Mouse (Mus musculus) thymus, adult 2 months (tissue): ENCODE measurements around the gene Ntm. TPM values are rescaled to one million over a fixed set of nuclear protein-coding genes. Genes with fewer than 3 reads are reported as not detected.

Source experiments
- DNase-seq: peaks from one replicate; pipeline ENCODE4 v3.0.0; 2021
- H3K27ac ChIP-seq: fragments of 200-500 bp; 2 replicates; pipeline ENCODE4 v1.5.1; 2012; ENCODE audit warnings: low read length, control low read depth; ENCODE audit not compliant: control insufficient read depth, insufficient read depth
- H3K27me3 ChIP-seq: fragments of 200-500 bp; 2 replicates; pipeline ENCODE4 v1.6.1; 2012; ENCODE audit warnings: mild to moderate bottlenecking, low read length, moderate library complexity, mixed read lengths; ENCODE audit not compliant: control insufficient read depth, insufficient read depth
- H3K36me3 ChIP-seq: fragments of 200-500 bp; 2 replicates; pipeline ENCODE4 v1.6.1; 2012; ENCODE audit warnings: mild to moderate bottlenecking, low read length, moderate library complexity; ENCODE audit not compliant: control insufficient read depth, insufficient read depth
- H3K4me1 ChIP-seq: fragments of 200-500 bp; replicated peaks from 2 replicates; pipeline ENCODE4 v1.6.1; 2012; ENCODE audit warnings: low read length; ENCODE audit not compliant: control insufficient read depth, insufficient read depth
- H3K4me3 ChIP-seq: fragments of 200-500 bp; 2 replicates; pipeline ENCODE4 v1.5.1; 2012; ENCODE audit warnings: mild to moderate bottlenecking, low read length, control low read depth, moderate library complexity; ENCODE audit not compliant: control insufficient read depth, insufficient read depth
- CTCF ChIP-seq: fragments of 200-500 bp; IDR thresholded peaks from 2 replicates; pipeline ENCODE4 v1.5.1; 2012; ENCODE audit warnings: mild to moderate bottlenecking, control low read depth, low read length, moderate library complexity, borderline replicate concordance; ENCODE audit not compliant: control insufficient read depth, poor library complexity, insufficient read depth; ENCODE audit errors: extremely low read depth
- POLR2A ChIP-seq: fragments of 200-500 bp; IDR thresholded peaks from 2 replicates; pipeline ENCODE4 v1.6.1; 2012; ENCODE audit warnings: mild to moderate bottlenecking, low read length, control low read depth, moderate library complexity; ENCODE audit not compliant: control insufficient read depth, poor library complexity, insufficient read depth; ENCODE audit errors: extremely low read depth
- WGBS: fragments of 180-500 bp; shearing (Covaris S2); methylation state at CpG from one replicate; pipeline ENCODE4 v1.1.7; 2018; 5-methylcytosine and 5-hydroxymethylcytosine counted together
- polyA plus RNA-seq: library from polyadenylated mRNA; depleted of rRNA; stranded (reverse); fragments of >200 nt; gene quantifications from 2 replicates; pipeline ENCODE4 v1.2.3, GENCODE M21; 2012

Gene Ntm
- polyA plus RNA-seq, 1 experiment, result 0.19 TPM

DNA sequence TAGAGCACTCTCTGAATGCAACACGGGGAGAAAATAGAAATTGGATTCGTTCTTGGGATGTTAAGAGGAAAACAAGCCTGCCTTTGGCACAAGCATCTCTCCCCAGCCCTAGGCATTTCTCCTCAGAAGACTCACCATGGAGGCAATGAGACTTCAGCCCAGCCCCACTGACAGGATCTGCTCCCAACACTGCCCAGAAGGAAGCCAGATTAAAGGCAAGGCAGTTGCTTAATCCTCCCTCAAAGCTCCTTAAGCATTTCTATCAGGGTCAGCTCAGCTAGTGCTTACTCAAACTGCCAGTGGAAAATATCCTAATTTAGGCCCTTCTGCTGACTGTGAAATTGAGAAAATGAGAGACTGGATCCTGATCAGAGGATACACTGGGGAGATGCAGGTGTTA is 443.8 kb downstream of the Ntm start:
- no peak overlapping the region for H3K27ac ChIP-seq
- WGBS, result 78% methylated on average over 2 of the region's 2 CpGs

DNA sequence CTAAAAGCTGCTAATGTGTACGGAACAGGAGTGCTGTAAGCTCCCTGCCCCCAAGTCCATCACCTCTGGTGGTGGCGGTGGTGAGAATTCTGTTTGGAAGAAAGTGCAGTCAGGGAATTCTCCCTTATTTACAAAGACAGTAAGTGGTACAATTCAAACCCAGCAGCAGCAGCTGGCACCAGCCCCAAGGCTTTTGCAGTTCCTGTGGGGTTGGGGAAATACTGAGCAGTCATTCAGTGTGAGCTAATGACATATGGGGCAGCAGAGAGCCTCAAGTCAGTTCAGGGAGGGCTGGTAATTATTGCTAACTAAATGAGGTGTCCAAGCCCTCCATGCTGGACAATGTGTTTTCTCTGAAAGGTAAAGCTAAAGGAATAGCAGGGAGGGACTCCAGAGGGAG is 446.3 kb downstream of the Ntm start:
- H3K27ac ChIP-seq, result no peak overlapping the region
- TF ChIP-seq CTCF (no peak), POLR2A (no peak)
- H3K27me3 ChIP-seq, result no peaks in the 10 kb centered on the region
- WGBS, result 91% methylated on average over 2 of the region's 2 CpGs
- no peaks in the 10 kb centered on the region for H3K36me3 ChIP-seq
- no peak for DNase-seq
- H3K4me3 ChIP-seq, result no peak overlapping the region
- no peaks in the 10 kb centered on the region for H3K4me1 ChIP-seq

More for the DNA sequence above, 443.8 kb downstream of the Ntm start:
- no peak for DNase-seq
- TF ChIP-seq POLR2A (no peak), CTCF (no peak)
- H3K36me3 ChIP-seq, result no peaks in the 10 kb centered on the region
- no peaks in the 10 kb centered on the region for H3K27me3 ChIP-seq
- H3K4me1 ChIP-seq, result no peaks in the 10 kb centered on the region
- no peak overlapping the region for H3K4me3 ChIP-seq

DNA sequence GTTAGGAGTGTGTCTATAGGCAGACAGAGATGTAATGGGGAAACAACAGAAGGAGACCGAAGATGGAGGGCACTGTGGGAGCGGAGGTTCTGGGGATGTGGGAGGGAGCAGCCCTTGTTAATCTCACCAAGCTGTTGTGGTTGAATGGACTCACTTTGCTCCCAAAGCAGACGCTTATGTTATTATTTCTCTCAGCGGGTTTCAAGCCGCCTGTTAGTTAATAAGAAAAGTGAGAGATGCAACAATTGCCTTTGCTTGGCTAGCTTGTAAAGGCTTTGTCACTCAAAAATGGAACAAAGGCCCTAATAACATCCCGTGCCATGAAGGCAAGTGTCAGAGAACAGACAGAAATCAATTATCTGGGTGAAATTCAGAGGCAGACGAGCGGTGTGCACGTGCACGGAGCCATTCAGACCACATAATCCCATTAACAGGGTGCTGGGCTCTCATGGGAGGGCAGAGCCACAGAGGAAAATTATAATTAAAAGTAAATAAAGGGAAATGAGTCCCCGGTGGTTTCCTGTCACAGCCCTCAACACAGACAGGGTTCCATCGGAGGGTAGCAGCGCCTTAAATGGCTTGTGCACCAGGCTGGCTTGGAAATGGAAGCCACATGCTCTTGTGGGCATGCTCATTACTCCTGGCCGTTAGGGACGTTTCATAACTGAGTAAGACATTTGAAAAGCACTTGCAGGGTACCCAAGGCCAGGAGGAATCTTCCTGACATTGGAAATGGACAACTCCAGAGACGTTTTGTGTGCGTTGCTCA is 448.2 kb downstream of the Ntm start:
- TF ChIP-seq CTCF, result no peak
- TF ChIP-seq POLR2A, result no peak
- H3K36me3 ChIP-seq, result no peaks in the 10 kb centered on the region
- no peak overlapping the region for H3K27ac ChIP-seq
- H3K4me3 ChIP-seq, result no peak overlapping the region
- H3K4me1 ChIP-seq, result no peaks in the 10 kb centered on the region
- DNase-seq, result no peak
- 88% methylated on average over 17 of the region's 17 CpGs for WGBS
- H3K27me3 ChIP-seq, result no peaks in the 10 kb centered on the region

DNA sequence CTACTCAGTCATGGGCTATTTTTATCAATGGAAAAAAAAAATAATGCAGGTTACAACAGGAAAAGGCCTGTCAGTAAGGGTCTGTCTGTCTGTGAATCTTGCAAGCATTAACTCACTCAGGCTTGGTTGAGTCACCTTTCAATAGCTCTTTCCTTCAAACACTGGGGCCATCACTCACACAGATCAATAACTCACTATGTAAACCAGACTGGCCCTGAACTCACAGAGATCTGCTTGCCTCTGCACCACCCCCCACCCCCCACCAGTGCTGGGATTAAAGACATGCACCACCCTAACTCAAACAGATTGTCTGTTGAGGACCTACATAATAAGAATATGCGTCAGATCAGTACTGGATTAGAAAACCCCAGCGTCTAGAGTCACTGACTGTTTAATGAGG is 466.9 kb downstream of the Ntm start:
- Histone ChIP-seq H3K4me3 (no peak overlapping the region), H3K36me3 (no peaks in the 10 kb centered on the region), H3K27me3 (no peaks in the 10 kb centered on the region), H3K27ac (no peak overlapping the region), H3K4me1 (no peaks in the 10 kb centered on the region)
- 46% methylated on average over 2 of the region's 2 CpGs for WGBS
- no peak for TF ChIP-seq CTCF
- no peak for TF ChIP-seq POLR2A
- DNase-seq, result no peak

DNA sequence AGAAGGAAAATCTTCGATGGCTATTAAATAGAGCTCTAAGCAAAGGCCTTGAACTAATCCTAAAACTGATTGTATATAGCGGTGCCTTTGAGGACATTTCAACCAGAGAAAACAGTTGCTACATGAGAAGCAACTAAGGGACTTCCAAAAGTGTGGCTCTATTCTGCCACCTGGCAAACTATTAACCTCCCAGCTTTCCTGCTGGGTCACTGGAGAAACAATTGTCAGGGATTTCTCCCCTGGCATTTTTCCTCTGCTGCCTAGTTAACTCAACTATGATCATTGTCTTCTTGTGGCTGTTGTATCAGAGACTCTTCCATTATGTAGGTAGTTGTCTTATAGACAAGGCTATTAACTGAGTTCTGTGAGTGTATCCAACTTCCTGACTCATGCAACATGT is 480.7 kb downstream of the Ntm start:
- Histone ChIP-seq H3K4me3 (no peak overlapping the region), H3K27ac (no peak overlapping the region), H3K36me3 (no peaks in the 10 kb centered on the region), H3K4me1 (no peaks in the 10 kb centered on the region), H3K27me3 (no peaks in the 10 kb centered on the region)
- TF ChIP-seq CTCF, result no peak
- no peak for TF ChIP-seq POLR2A
- WGBS, result 89% methylated on average over 2 of the region's 2 CpGs
- no peak for DNase-seq

DNA sequence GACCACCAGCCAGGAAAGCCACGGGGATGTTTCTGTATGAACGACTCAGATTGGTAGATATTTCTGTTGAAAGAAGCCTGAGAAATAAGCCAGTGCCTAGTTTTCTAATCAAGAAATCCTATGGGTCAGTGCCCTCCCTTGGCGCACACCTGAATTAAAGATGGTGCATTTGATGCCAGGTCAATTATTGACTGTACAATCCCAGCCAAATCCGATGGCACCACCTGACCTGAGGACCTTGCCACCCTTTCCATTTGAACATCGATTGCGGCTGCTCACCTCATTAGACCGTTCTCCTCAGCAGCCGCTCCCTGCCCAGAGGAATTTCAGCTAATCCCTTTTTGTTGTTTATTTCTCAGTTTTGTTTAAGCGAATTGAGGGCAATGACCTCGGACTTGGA is 483.9 kb downstream of the Ntm start:
- no peak for TF ChIP-seq POLR2A
- no peak for TF ChIP-seq CTCF
- no peaks in the 10 kb centered on the region for H3K4me1 ChIP-seq
- WGBS, result 90% methylated on average over 10 of the region's 10 CpGs
- H3K4me3 ChIP-seq, result no peak overlapping the region
- no peaks in the 10 kb centered on the region for H3K36me3 ChIP-seq
- no peak overlapping the region for H3K27ac ChIP-seq
- DNase-seq, result no peak
- H3K27me3 ChIP-seq, result no peaks in the 10 kb centered on the region
